Mouse (Mus musculus): ENCODE measurements at regions not wholly inside any gene's neighbourhood (a gene's known extent, or its start where the extent isn't known, plus 50 kb on each side); places are given as distances from the start of the nearest gene placed in this dataset.

GRCm38 (mm10) chr2:142964340-142964739 is 63.0 kb upstream of the Kif16b start:
- no peak for DNase-seq

- DNase-seq: peak; percentile 33
Measured at GRCm38 (mm10) chr2:142967250-142967649, 65.9 kb upstream of the Kif16b start.

- no peak for DNase-seq
Measured at GRCm38 (mm10) chr2:142980771-142981170, 79.4 kb upstream of the Kif16b start.

- DNase-seq: no peak
Measured at GRCm38 (mm10) chr2:142988691-142989090, 74.1 kb upstream of the Snrpb2 start.

- DNase-seq: no peak
Measured at GRCm38 (mm10) chr2:142996088-142996487, 66.8 kb upstream of the Snrpb2 start.

GRCm38 (mm10) chr2:143002874-143003273 is 60.0 kb upstream of the Snrpb2 start:
- no peak for DNase-seq

GRCm38 (mm10) chr2:143003341-143003740 is 59.5 kb upstream of the Snrpb2 start:
- DNase-seq: no peak

- DNase-seq: no peak
Measured at GRCm38 (mm10) chr2:143011380-143011779, 51.5 kb upstream of the Snrpb2 start.
